ENCODE assay signal across 25 mouse cellular contexts in the genomic region with DNA sequence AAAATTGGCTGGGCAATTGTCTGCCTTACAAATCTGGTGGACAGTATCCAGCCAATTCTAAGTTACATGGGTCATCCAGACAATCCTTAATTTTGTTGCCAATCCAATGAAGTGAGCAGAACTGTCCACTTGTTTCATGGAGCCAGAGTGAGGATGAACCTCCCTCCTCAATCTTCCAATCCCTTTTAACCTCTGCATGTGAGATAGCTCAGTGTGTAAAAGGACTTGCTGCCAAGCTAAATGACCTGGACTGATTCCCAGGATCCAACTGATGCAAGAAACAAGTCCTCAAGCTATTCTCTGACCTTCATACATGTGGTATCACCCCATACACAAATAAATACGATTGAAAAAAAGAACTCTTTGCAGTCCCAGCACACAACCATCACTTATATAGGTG. TPM values are rescaled to one million over a fixed set of nuclear protein-coding genes. Genes with fewer than 3 reads are reported as not detected.
DNase-seq lines count a peak whose midpoint lies in the region; ATAC-seq and TF ChIP-seq lines count a peak whose summit lies in the region.
"Had no signal": no experiment of that assay in that cellular context is flagged by ENCODE, and none has a peak within 500 bp of the region (broad histone marks: within the 10 kb centered on the region; RNA-seq: fewer than 3 reads in every experiment).

No protein-coding gene starts in this region.

- H3K27ac ChIP-seq in heart, embryonic 10.5 days: no peak overlapping the region
- no peak overlapping the region for H3K27ac ChIP-seq in liver, adult 2 months (replicated peaks; ENCODE audit: insufficient read depth, low read depth, low read length)
- no peak overlapping the region for H3K27ac ChIP-seq in liver, postnatal 0 days (ENCODE audit: low read depth)

- no peak for TF ChIP-seq EP300 in liver, postnatal 0 days (IDR thresholded peaks at IDR 0.05; ENCODE audit: low read depth)

- WGBS in heart, embryonic 10.5 days: 30% methylated on average over 1 of the region's 1 CpGs
- WGBS in liver, adult 2 months: 23% methylated on average over 1 of the region's 1 CpGs
- WGBS in liver, postnatal 0 days (ENCODE audit: insufficient replicate concordance): 20% methylated on average over 1 of the region's 1 CpGs

- no peaks in the 10 kb centered on the region for H3K27me3 ChIP-seq in heart, embryonic 10.5 days (ENCODE audit: insufficient read depth, poor library complexity, severe bottlenecking)
- H3K27me3 ChIP-seq in liver, adult 2 months (ENCODE audit: control insufficient read depth, insufficient read depth, low read length): no peaks in the 10 kb centered on the region
- no peaks in the 10 kb centered on the region for H3K27me3 ChIP-seq in liver, postnatal 0 days (ENCODE audit: insufficient read depth, low read length)
- H3K27me3 ChIP-seq: CH12.LX, Patski had no signal

- TF ChIP-seq CTCF in liver, adult 2 months (IDR thresholded peaks at IDR 0.05; ENCODE audit: low read depth, low read length): no peak
- no peak for TF ChIP-seq CTCF in liver, postnatal 0 days (IDR thresholded peaks at IDR 0.05; ENCODE audit: low read depth)

- H3K36me3 ChIP-seq in heart, embryonic 10.5 days: no peaks in the 10 kb centered on the region
- H3K36me3 ChIP-seq in liver, adult 2 months (ENCODE audit: control insufficient read depth, insufficient read depth, low read length): no peaks in the 10 kb centered on the region
- H3K36me3 ChIP-seq in liver, postnatal 0 days (replicated peaks; ENCODE audit: insufficient read depth, low read length): no peaks in the 10 kb centered on the region
- H3K36me3 ChIP-seq: G1E had no signal

- H3K79me2 ChIP-seq in liver, adult 2 months (ENCODE audit: control insufficient read depth, insufficient read depth, low read length): no peaks in the 10 kb centered on the region

- no peak overlapping the region for H3K4me2 ChIP-seq in liver, postnatal 0 days (ENCODE audit: low read depth, low read length)

- peak; percentile 73 for DNase-seq in heart, adult 11 months
- no peak for DNase-seq in heart, embryonic 10.5 days (ENCODE audit: low spot score)
- peak; percentile 56 for DNase-seq in liver, adult 2 months (ENCODE audit: extremely low read depth, low read depth, low spot score)
- DNase-seq in liver, postnatal 0 days: no peak
- DNase-seq: adrenal gland, adult 2 months; adrenal gland, adult 8-10 months; adrenal gland, postnatal 10 days; adrenal gland, postnatal 14 days; adrenal gland, postnatal 25 days; adrenal gland, postnatal 36 days; B cell, adult 2 months; cerebellum, adult 11 months; cerebellum, adult 11-12 months; cerebellum, adult 18-20 months had no signal

- no peaks in the 10 kb centered on the region for H3K4me1 ChIP-seq in heart, embryonic 10.5 days
- H3K4me1 ChIP-seq in liver, adult 2 months (ENCODE audit: control insufficient read depth, insufficient read depth, low read length): no peaks in the 10 kb centered on the region
- no peaks in the 10 kb centered on the region for H3K4me1 ChIP-seq in liver, postnatal 0 days (ENCODE audit: insufficient read depth)

- no peak for ATAC-seq in liver, postnatal 0 days
- ATAC-seq: activated CD4-positive, CD25-positive, alpha-beta regulatory T cell, adult 4 months; CD4-positive, CD25-positive, alpha-beta regulatory T cell, adult 4 months; Patski had no signal

- no peak overlapping the region for H3K9ac ChIP-seq in liver, adult 2 months (ENCODE audit: low read depth, low read length)
- H3K9ac ChIP-seq in liver, postnatal 0 days (replicated peaks): no peak overlapping the region

- no peak for TF ChIP-seq POLR2A in liver, adult 2 months (IDR thresholded peaks at IDR 0.05; ENCODE audit: extremely low read depth, insufficient read depth, low read length)

- H3K4me3 ChIP-seq in heart, embryonic 10.5 days: no peak overlapping the region
- H3K4me3 ChIP-seq in liver, adult 2 months (ENCODE audit: insufficient read depth, low read depth, low read length): no peak overlapping the region
- no peak overlapping the region for H3K4me3 ChIP-seq in liver, postnatal 0 days (ENCODE audit: low read depth, low read length)

- H3K9me3 ChIP-seq in heart, embryonic 10.5 days: peaks cover 15% of the 10 kb centered on the region
- 0 out of 2 replicates have a peak, but pooled peaks cover under 1% of the 10 kb centered on the region for H3K9me3 ChIP-seq in liver, postnatal 0 days (ENCODE audit: low read length)

RNA-seq across cellular contexts. Expression of gene Olfr1349, which starts 1.1 kb away (rescaled TPM):
- not detected in 2 replicates for polyA plus RNA-seq in heart, embryonic 10.5 days (2016; fragmentation: Nextera tagmentation; extraction: Ambion mirVana)
- total RNA-seq in liver, adult 2 months (2014; rRNA removed): not detected in 2 replicates
- not detected in 2 replicates for polyA plus RNA-seq in liver, adult 2 months (2012; rRNA removed)
- not detected in 2 replicates for polyA plus RNA-seq in liver, postnatal 0 days (2015; fragmentation: Nextera tagmentation; extraction: Ambion mirVana)
- total RNA-seq: adrenal gland, adult 18-20 months; adrenal gland, adult 2 months; adrenal gland, adult 8-10 months; adrenal gland, postnatal 10 days; adrenal gland, postnatal 14 days; adrenal gland, postnatal 25 days; adrenal gland, postnatal 36 days; adrenal gland, postnatal 4 days; CH12.LX; ES-E14; MEL had no signal
- polyA plus RNA-seq: activated CD4-positive, CD25-positive, alpha-beta regulatory T cell, adult 4 months; adrenal gland, adult 2 months; C2C12; G1E; Patski had no signal

RNA-seq across cellular contexts. Expression of gene Olfr1348, which starts 13.1 kb away (rescaled TPM):
- polyA plus RNA-seq in heart, embryonic 10.5 days (2016; fragmentation: Nextera tagmentation; extraction: Ambion mirVana): not detected in 2 replicates
- not detected in 2 replicates for total RNA-seq in liver, adult 2 months (2014; rRNA removed)
- not detected in 2 replicates for polyA plus RNA-seq in liver, adult 2 months (2012; rRNA removed)
- polyA plus RNA-seq in liver, postnatal 0 days (2015; fragmentation: Nextera tagmentation; extraction: Ambion mirVana): not detected in 2 replicates
- total RNA-seq: adrenal gland, adult 18-20 months; adrenal gland, adult 2 months; adrenal gland, adult 8-10 months; adrenal gland, postnatal 10 days; adrenal gland, postnatal 14 days; adrenal gland, postnatal 25 days; adrenal gland, postnatal 36 days; adrenal gland, postnatal 4 days; CH12.LX; ES-E14; G1E; MEL had no signal
- polyA plus RNA-seq: adrenal gland, adult 2 months; brain, embryonic 14.5 days; C2C12; CD4-positive, CD25-positive, alpha-beta regulatory T cell, adult 4 months; G1E; Patski had no signal

RNA-seq across cellular contexts. Expression of gene Olfr1347, which starts 22.1 kb away (rescaled TPM):
- not detected in 2 replicates for polyA plus RNA-seq in heart, embryonic 10.5 days (2016; fragmentation: Nextera tagmentation; extraction: Ambion mirVana)
- not detected in 2 replicates for total RNA-seq in liver, adult 2 months (2014; rRNA removed)
- not detected in 2 replicates for polyA plus RNA-seq in liver, adult 2 months (2012; rRNA removed)
- not detected in 2 replicates for polyA plus RNA-seq in liver, postnatal 0 days (2015; fragmentation: Nextera tagmentation; extraction: Ambion mirVana)
- total RNA-seq: adrenal gland, adult 18-20 months; adrenal gland, adult 2 months; adrenal gland, adult 8-10 months; adrenal gland, postnatal 10 days; adrenal gland, postnatal 14 days; adrenal gland, postnatal 25 days; adrenal gland, postnatal 36 days; adrenal gland, postnatal 4 days; CH12.LX; ES-E14; MEL had no signal
- polyA plus RNA-seq: activated CD4-positive, CD25-positive, alpha-beta regulatory T cell, adult 4 months; adrenal gland, adult 2 months; brain, embryonic 14.5 days; C2C12; CD4-positive, CD25-positive, alpha-beta regulatory T cell, adult 4 months; G1E; Patski had no signal

RNA-seq across cellular contexts. Expression of gene Olfr5, which starts 34.9 kb away (rescaled TPM):
- not detected in 2 replicates for polyA plus RNA-seq in heart, embryonic 10.5 days (2016; fragmentation: Nextera tagmentation; extraction: Ambion mirVana)
- not detected in 2 replicates for total RNA-seq in liver, adult 2 months (2014; rRNA removed)
- polyA plus RNA-seq in liver, adult 2 months (2012; rRNA removed): not detected in 2 replicates
- polyA plus RNA-seq in liver, postnatal 0 days (2015; fragmentation: Nextera tagmentation; extraction: Ambion mirVana): not detected in 2 replicates
- total RNA-seq: adrenal gland, adult 18-20 months; adrenal gland, adult 2 months; adrenal gland, adult 8-10 months; adrenal gland, postnatal 10 days; adrenal gland, postnatal 14 days; adrenal gland, postnatal 25 days; adrenal gland, postnatal 36 days; adrenal gland, postnatal 4 days; CH12.LX; ES-E14; MEL had no signal
- polyA plus RNA-seq: activated CD4-positive, CD25-positive, alpha-beta regulatory T cell, adult 4 months; adrenal gland, adult 2 months; brain, embryonic 14.5 days; C2C12; CD4-positive, CD25-positive, alpha-beta regulatory T cell, adult 4 months; G1E; Patski had no signal

RNA-seq across cellular contexts. Expression of gene Olfr1350, which starts 43.0 kb away (rescaled TPM):
- polyA plus RNA-seq in heart, embryonic 10.5 days (2016; fragmentation: Nextera tagmentation; extraction: Ambion mirVana): not detected in 2 replicates
- total RNA-seq in liver, adult 2 months (2014; rRNA removed): not detected in 2 replicates
- polyA plus RNA-seq in liver, adult 2 months (2012; rRNA removed): not detected in 2 replicates
- polyA plus RNA-seq in liver, postnatal 0 days (2015; fragmentation: Nextera tagmentation; extraction: Ambion mirVana): not detected in 2 replicates
- total RNA-seq: adrenal gland, adult 18-20 months; adrenal gland, adult 2 months; adrenal gland, adult 8-10 months; adrenal gland, postnatal 10 days; adrenal gland, postnatal 14 days; adrenal gland, postnatal 25 days; adrenal gland, postnatal 36 days; adrenal gland, postnatal 4 days; CH12.LX; ES-E14; MEL had no signal
- polyA plus RNA-seq: activated CD4-positive, CD25-positive, alpha-beta regulatory T cell, adult 4 months; adrenal gland, adult 2 months; brain, embryonic 14.5 days; C2C12; CD4-positive, CD25-positive, alpha-beta regulatory T cell, adult 4 months; G1E; Patski had no signal

Comparison
In these comparisons a context has a peak if more than half of its experiments do, and no peak if none do; other contexts are left out.
1. DNase-seq: peak in heart, adult 11 months (single experiment) and liver, adult 2 months (single experiment); none in heart, embryonic 10.5 days (single experiment) and liver, postnatal 0 days (single experiment).